Mouse (Mus musculus) layer of hippocampus, adult 6 months (tissue): ENCODE data around the gene Hs3st2. TPM values are rescaled to one million over a fixed set of nuclear protein-coding genes. Genes with fewer than 3 reads are reported as not detected.

ENCODE experiments used
- long read RNA-seq, 2 experiments: library from polyadenylated mRNA; unstranded; transcript quantifications; one replicate each; pipeline ENCODE4 v2.0.0; 2019 to 2020
- polyA plus RNA-seq: library from polyadenylated mRNA; unstranded; fragments of <200 nt; fragmentation: Nextera tagmentation; gene quantifications from 2 replicates; pipeline ENCODE4 v1.2.3, GENCODE M21; 2021

Gene Hs3st2
- polyA plus RNA-seq: 10.5 and 13.4 TPM in 2 replicates
- long read RNA-seq, experiment 1, transcript Hs3st2-201 (2 exons, 2,278 nt): major isoform, 13 of 16 reads
- long read RNA-seq, experiment 1, partial matches to known transcripts: 0 of 16 reads
- long read RNA-seq, experiment 1, other reads (novel, unspliced or antisense): 3 of 16 reads
- long read RNA-seq, experiment 2, transcript Hs3st2-201 (2 exons, 2,278 nt): major isoform, 36 of 45 reads
- long read RNA-seq, experiment 2, partial matches to known transcripts: 2 of 45 reads
- long read RNA-seq, experiment 2, other reads (novel, unspliced or antisense): 7 of 45 reads

DNA sequence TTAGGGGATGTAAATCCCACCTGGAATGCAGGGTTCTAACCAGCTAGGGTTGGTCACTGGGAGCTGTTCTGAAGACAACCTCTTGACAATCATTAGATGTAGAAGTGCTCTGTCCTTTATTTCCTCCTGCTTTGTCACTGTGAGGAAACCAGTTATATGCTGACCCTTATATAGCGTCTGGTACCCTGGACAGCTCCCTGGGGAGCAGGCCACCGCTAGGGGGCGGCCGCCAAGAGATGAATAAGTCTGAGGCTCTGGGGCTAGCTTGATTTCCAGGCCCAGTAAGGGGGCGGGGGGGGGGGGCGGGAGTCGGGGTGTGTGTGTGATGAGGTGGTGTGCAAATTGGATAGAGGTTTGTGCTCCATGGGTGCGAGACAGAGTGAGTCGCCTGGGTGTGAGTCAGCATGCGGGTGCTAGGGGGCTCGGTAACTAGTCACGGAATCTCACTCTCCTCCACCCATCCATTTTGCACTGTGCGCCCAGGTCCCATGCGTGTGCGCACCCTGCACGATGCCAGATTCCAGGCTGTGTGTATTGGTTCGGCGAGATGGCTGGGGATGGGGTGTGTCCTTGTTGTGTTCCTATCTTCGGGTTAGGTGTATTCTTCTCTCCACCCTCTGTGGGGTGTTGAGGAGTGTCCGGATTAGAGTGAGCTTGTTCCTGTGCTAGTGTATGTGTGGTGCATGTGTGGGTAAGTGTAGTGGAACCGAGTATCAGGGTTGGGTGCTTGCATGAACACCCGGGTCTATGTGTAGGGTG lies at the start of gene Hs3st2:
Gene Hs3st2, plus strand, starts transcription at position 635 of the 759 bp plus-strand sequence.

